Comparison of ENCODE assay signal across 28 mouse cellular contexts in the genomic region with DNA sequence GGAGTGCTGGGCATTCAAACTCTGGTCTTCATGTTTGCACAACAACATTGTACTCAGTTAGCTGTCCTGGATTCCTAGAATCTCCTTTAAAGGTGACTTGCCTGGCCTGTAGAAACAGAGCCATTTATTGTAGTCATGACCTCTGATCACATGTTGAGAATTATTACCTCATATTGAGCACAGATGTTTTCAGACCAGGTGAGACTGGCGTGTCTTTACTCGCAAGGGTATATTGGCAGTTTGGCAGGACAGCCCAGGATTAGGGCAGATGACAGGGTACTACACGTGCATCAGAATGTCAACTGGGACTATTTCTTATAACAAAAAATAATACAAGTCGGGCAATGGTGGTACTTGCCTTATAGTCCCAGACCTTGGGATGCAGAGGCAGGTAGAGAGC.
"Had no signal": no experiment of that assay in that cellular context is flagged by ENCODE, and none has a peak within 500 bp of the region (broad histone marks: within the 10 kb centered on the region; RNA-seq: fewer than 3 reads in every experiment).

No protein-coding gene starts in this region.

- H3K9me3 ChIP-seq: embryonic facial prominence, embryonic 10.5 days; embryonic facial prominence, embryonic 12.5 days; embryonic facial prominence, embryonic 13.5 days; embryonic facial prominence, embryonic 15.5 days; forebrain, embryonic 10.5 days; forebrain, embryonic 12.5 days; forebrain, embryonic 13.5 days; forebrain, embryonic 15.5 days had no signal

- H3K27me3 ChIP-seq: embryonic facial prominence, embryonic 12.5 days; embryonic facial prominence, embryonic 13.5 days; embryonic facial prominence, embryonic 15.5 days; forebrain, embryonic 12.5 days; forebrain, embryonic 13.5 days; forebrain, embryonic 15.5 days had no signal

- H3K9ac ChIP-seq: embryonic facial prominence, embryonic 12.5 days; embryonic facial prominence, embryonic 13.5 days; embryonic facial prominence, embryonic 15.5 days; forebrain, embryonic 12.5 days; forebrain, embryonic 13.5 days; forebrain, embryonic 15.5 days; forebrain, postnatal 0 days had no signal

- ATAC-seq: forebrain, embryonic 13.5 days; forebrain, embryonic 14.5 days; forebrain, embryonic 15.5 days; forebrain, embryonic 16.5 days; forebrain, postnatal 0 days had no signal

- H3K4me3 ChIP-seq: embryonic facial prominence, embryonic 10.5 days; embryonic facial prominence, embryonic 12.5 days; embryonic facial prominence, embryonic 13.5 days; embryonic facial prominence, embryonic 15.5 days; erythroblast, embryonic 14.5 days; forebrain, embryonic 10.5 days; forebrain, embryonic 12.5 days; forebrain, embryonic 13.5 days; forebrain, embryonic 15.5 days; gastrocnemius, adult 2 months; heart, adult 2 months had no signal

- H3K4me2 ChIP-seq: embryonic facial prominence, embryonic 12.5 days; embryonic facial prominence, embryonic 13.5 days; embryonic facial prominence, embryonic 15.5 days; forebrain, embryonic 12.5 days; forebrain, embryonic 13.5 days; forebrain, embryonic 15.5 days had no signal

- DNase-seq: cerebellum, adult 2 months; cerebellum, adult 8-10 months; cerebellum, adult 9-10 months; cerebellum, adult 9-11 months; cerebellum, postnatal 10 days; cerebellum, postnatal 14 days; cerebellum, postnatal 25 days; cerebellum, postnatal 36 days; embryo, embryonic 11 days; forebrain, postnatal 0 days; gastrocnemius, adult 2 months; gastrocnemius, postnatal 10 days; gastrocnemius, postnatal 14 days; gastrocnemius, postnatal 25 days; gastrocnemius, postnatal 36 days; heart, adult 18-20 months; heart, adult 2 months had no signal

- H3K27ac ChIP-seq: embryonic facial prominence, embryonic 10.5 days; embryonic facial prominence, embryonic 12.5 days; embryonic facial prominence, embryonic 13.5 days; embryonic facial prominence, embryonic 15.5 days; forebrain, embryonic 10.5 days; forebrain, embryonic 12.5 days; forebrain, embryonic 13.5 days; forebrain, embryonic 15.5 days; gastrocnemius, adult 2 months; heart, adult 2 months had no signal

- H3K36me3 ChIP-seq: embryonic facial prominence, embryonic 10.5 days; embryonic facial prominence, embryonic 12.5 days; embryonic facial prominence, embryonic 13.5 days; embryonic facial prominence, embryonic 15.5 days; forebrain, embryonic 10.5 days; forebrain, embryonic 12.5 days; forebrain, embryonic 15.5 days had no signal
